Mouse (Mus musculus) bone marrow macrophage, adult 2 months (primary cell): Measurements from ENCODE around the gene Lekr1. TPM values are rescaled to one million over a fixed set of nuclear protein-coding genes. Genes with fewer than 3 reads are reported as not detected.

Source experiments
- H3K27ac ChIP-seq: 2 replicates; pipeline ENCODE4 v1.5.1; 2012; ENCODE audit warnings: low read depth, low read length; ENCODE audit not compliant: insufficient read depth
- H3K4me1 ChIP-seq: 2 replicates; pipeline ENCODE4 v1.6.1; 2012; ENCODE audit warnings: low read length; ENCODE audit not compliant: control insufficient read depth, insufficient read depth
- H3K4me3 ChIP-seq: 2 replicates; pipeline ENCODE4 v1.5.1; 2012; ENCODE audit warnings: mild to moderate bottlenecking, low read length, moderate library complexity; ENCODE audit not compliant: insufficient read depth
- CTCF ChIP-seq: IDR thresholded peaks from 2 replicates; pipeline ENCODE4 v1.5.1; 2012; ENCODE audit warnings: low read depth, mild to moderate bottlenecking, low read length, moderate library complexity
- POLR2A ChIP-seq: IDR thresholded peaks from 2 replicates; pipeline ENCODE4 v1.6.1; 2012; ENCODE audit warnings: mild to moderate bottlenecking, low read depth, low read length, borderline replicate concordance
- polyA plus RNA-seq: library from polyadenylated mRNA; stranded (reverse); fragments of >200 nt; gene quantifications from 2 replicates; pipeline ENCODE4 v1.2.4, GENCODE M21; 2012; ENCODE audit not compliant: missing spikeins, insufficient read depth, insufficient read length

Gene Lekr1
- polyA plus RNA-seq, 1 experiment = 2.1 TPM

DNA sequence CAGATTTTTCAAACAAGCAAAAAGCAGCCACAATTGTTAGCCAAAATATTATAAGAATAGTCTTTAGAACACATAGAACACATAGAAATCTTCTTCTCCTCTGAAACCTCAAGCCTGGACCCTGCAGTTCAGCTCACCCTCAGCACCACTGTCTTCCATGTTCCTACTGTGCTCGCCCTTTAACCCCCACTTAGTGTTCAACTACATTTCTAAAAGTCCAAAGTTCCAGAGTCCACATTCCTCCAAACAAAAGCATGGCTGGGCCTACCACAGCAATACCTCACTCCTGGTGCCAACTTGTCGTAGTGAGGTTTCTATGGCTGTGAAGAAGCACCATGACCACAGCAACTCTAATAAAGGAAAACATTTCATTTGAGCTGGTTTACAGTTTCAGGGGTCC, 128.7 kb downstream of the Lekr1 start:
- H3K4me1 ChIP-seq = peaks cover 2% of the 10 kb centered on the region; the same call in 1 of the 2 replicates
- TF ChIP-seq POLR2A (no peak), CTCF (no peak)
- no peak overlapping the region for H3K27ac ChIP-seq
- no peak overlapping the region for H3K4me3 ChIP-seq

DNA sequence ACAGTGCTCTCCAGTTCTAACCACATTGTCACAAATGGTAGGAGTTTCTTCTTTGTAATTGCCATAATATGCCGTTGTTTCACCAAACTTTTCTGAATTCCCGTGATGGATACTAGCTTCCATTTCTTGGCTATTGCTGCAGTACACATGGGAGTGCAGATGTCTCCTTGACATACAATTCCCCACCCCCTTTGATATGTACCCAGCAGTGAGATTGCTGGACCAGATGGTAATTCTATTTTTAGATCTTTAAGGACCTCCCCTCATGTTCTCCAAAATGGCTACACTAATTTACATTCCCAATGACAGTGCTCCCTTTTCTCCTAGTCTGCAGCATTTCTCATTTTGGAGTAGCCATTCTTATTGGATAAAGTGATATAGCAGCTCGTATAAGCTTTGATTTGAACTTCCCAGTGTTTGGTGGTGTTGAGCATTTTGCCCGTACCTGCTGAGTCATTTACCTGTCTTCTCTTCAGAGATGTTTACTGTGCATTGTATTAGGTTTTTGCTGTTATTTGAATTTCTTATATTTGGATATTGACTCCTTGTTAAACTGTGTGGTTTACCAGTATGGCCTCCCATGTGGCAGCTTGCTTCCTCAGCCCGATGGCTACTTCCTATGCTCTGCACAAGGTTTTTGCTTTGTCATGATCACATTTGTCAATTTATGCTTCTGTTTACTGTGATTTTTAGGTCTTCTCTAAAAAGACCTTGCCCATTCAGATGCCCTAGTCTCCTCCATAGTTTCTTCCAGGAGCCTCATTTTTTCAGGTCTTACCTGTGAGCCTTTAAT, 131.5 kb downstream of the Lekr1 start:
- no peak overlapping the region for H3K27ac ChIP-seq
- TF ChIP-seq POLR2A = no peak
- TF ChIP-seq CTCF = no peak
- H3K4me3 ChIP-seq = no peak overlapping the region
- H3K4me1 ChIP-seq = peaks cover 8% of the 10 kb centered on the region

DNA sequence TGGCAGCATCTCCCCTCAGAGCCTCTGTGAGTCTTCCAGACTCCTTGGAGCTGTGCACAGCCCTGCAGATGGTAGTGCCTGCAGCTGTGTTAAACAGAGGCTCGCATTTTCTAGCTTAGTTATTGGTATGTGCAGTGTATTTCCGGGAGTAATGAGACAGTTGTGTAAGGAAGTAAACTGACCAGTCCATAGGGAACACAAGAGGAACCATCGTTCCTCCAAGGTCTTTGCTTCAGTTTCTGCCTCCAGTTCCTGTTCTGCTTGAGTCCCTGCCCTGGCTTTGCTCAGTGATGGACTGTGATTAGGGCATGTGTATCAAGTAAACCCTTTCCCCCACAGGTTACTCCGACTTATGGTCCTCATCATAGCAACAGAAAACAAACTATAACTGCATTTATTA, 134.9 kb downstream of the Lekr1 start:
- TF ChIP-seq CTCF (no peak), POLR2A (no peak)
- peak overlapping the region; percentile 56 for H3K27ac ChIP-seq
- 0 out of 2 replicates have a peak overlapping the region, but pooled peaks have one; percentile 11 for H3K4me3 ChIP-seq
- H3K4me1 ChIP-seq = peaks cover 6% of the 10 kb centered on the region

DNA sequence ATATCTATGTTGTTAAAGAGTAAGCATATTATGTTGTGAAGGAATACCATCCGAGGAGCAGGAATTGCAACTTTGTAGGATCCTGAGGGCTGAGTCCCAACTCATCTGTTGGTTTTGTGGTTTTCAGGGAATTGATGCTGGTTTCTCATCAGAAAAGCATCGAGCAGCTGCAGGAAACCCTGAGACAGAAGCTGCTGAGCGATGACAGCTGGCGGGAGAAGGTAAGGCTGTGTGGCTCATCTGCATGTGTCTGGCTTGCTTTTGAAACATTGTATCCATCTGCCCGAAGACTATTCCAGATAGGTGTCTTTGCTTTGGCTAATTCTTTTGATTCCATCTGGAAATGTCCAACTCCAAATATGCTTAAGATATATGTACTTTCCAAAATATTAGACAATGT, 136.2 kb downstream of the Lekr1 start:
- no peak overlapping the region for H3K27ac ChIP-seq
- TF ChIP-seq CTCF (no peak), POLR2A (no peak)
- H3K4me3 ChIP-seq = no peak overlapping the region
- H3K4me1 ChIP-seq = peaks cover 6% of the 10 kb centered on the region

DNA sequence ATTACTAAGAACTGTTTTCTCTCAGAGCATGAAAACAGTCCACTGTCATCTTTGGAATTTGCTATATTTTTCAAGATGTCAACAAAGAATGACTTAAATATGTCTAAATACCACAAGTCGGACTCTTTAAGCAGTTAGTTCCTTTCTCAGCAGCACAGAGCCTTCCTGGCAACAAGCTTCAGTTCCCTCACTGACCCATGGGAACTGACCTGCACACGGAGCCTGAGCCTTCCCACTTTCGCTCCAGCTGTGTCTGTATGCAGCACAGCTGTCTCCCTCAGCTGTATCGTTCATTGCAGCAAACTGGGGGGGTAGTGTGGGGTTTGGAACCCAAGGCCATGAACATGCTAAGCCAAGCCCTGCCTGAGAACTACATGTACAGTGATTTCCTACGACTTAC, 136.8 kb downstream of the Lekr1 start:
- TF ChIP-seq CTCF (no peak), POLR2A (no peak)
- H3K4me3 ChIP-seq = no peak overlapping the region
- no peak overlapping the region for H3K27ac ChIP-seq
- peaks cover 6% of the 10 kb centered on the region for H3K4me1 ChIP-seq

DNA sequence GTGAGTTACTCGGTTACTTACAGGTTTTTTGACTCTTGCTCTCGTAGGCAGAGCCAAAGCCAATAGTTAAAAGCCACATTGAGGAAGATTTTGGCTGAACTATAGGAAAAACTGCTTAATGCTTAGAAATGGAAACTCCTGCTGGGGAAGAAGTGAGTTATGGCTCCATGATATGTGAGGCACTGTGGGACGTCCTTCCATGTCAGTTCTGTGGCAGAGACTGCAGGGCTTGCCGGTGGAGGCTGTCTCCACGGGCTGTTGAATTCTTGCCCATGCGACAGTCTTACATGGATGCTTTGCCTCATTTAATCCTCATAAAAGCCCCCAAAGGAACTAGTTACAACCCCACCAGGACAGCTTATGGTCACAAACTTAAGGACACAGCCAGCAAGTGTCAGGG, 148.9 kb downstream of the Lekr1 start:
- no peak overlapping the region for H3K27ac ChIP-seq
- no peak for TF ChIP-seq POLR2A
- no peak for TF ChIP-seq CTCF
- no peak overlapping the region for H3K4me3 ChIP-seq
- peaks cover 18% of the 10 kb centered on the region for H3K4me1 ChIP-seq

DNA sequence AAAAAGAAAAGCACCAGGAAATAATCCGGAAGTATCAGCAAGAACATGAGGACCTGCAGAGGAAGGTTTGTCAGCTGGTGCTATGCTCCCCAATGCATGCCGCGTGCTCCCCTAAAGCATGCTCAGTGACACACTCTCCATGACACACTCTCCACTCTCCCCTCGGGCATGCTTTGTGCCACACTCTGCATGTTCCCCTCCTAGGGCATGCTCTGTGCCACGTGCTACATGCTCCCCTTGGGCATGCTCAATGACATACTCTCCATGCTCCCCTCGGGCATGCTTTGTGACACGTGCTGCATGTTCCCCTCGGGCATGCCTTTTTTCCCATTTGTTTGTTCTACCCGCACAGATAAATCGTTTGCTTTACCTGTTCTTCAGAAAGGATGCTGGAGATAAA, 150.0 kb downstream of the Lekr1 start:
- H3K4me1 ChIP-seq = peaks cover 25% of the 10 kb centered on the region
- no peak overlapping the region for H3K4me3 ChIP-seq
- no peak for TF ChIP-seq CTCF
- TF ChIP-seq POLR2A = no peak
- no peak overlapping the region for H3K27ac ChIP-seq

DNA sequence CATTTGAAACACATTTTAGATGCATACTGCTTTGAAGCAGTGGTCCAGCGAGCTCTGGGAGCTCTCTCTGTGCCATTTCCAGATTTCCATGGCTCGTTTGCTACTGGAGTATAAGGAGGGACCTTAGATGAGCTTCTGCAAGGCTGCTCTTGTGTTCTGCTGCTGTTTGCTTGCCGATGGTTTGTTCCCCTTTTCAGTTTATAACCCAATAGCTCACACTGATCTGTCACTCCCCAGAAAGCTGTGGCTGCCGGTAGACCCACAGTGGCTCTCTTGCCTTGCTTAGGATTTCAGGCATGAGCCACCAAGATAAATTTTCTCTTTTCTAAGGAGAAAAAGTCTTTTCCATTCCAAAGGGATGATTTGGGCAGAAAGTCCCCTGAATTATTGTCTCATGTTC, 152.6 kb downstream of the Lekr1 start:
- peaks cover 25% of the 10 kb centered on the region for H3K4me1 ChIP-seq
- H3K4me3 ChIP-seq = no peak overlapping the region
- no peak for TF ChIP-seq POLR2A
- no peak for TF ChIP-seq CTCF
- H3K27ac ChIP-seq = peak overlapping the region; percentile 43

DNA sequence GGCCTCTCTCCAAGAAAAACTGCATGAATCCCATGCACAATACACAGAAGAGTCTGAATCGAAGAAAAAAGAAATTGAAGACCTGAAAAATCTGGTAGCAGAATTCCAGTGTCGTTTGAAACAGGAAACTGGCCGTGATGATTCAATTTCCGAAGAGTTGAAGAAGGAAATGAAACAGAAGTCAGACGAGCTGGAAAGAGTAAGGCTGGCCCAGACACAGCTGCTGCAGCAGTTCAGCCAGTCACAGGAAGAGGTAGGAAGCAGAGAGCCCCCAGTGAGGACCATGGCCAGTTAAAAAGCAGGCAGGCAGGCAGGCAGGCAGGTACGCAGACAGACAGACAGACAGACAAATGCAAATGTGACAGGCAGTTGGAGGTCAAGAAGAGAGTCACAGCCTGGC, 153.8 kb downstream of the Lekr1 start:
- Histone ChIP-seq H3K27ac (peak overlapping the region; percentile 79), H3K4me1 (peaks cover 28% of the 10 kb centered on the region), H3K4me3 (peak overlapping the region; percentile 21; the same call in 1 of the 2 replicates)
- no peak for TF ChIP-seq CTCF

DNA sequence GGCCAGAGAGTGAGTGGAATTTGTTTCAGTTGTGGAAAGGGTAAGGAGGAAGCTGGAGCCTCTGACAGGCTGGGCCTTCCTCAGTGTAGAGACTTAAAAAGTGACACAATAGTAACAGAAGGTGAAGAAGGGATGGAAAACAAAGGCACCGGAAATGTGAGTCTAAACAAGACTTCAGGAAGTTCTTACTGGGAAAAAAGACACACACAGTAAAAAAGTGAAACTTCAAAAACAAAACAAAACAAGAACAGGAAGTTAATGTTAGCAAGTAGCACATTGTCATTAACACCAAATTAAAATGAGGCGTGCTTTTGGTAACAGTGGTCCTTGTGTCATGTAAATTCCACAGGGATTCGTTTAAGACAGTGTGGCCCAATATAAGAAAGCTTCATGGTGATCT, 158.9 kb downstream of the Lekr1 start:
- no peak for TF ChIP-seq POLR2A
- no peak for TF ChIP-seq CTCF
- Histone ChIP-seq H3K27ac (peak overlapping the region; percentile 32; the same call in 1 of the 2 replicates), H3K4me1 (peaks cover 14% of the 10 kb centered on the region), H3K4me3 (no peak overlapping the region)

DNA sequence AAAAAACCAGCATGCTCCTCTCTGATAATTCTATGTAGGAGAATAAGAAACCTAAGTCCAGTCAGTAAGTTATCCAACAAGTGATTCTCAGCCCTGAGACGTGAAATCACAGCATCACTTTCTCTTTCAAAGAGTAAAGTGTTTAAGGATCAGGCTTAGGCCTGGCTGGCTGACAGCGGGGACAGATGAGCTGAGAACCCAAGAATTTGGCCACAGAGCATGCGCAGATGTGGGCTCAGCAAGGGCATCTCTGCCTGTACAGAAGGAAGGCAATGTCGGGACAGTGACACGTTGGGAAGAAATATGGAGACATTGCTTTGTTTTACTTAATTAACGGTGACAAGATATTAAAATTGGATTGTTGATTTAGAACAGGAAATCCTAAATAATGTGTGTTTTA, 160.7 kb downstream of the Lekr1 start:
- H3K27ac ChIP-seq = no peak overlapping the region
- H3K4me3 ChIP-seq = no peak overlapping the region
- H3K4me1 ChIP-seq = peaks cover 6% of the 10 kb centered on the region
- TF ChIP-seq POLR2A (no peak), CTCF (no peak)
